Mouse (Mus musculus) ES-E14 (cell line): ENCODE results near the gene Slc39a11. TPM values are rescaled to one million over a fixed set of nuclear protein-coding genes. Genes with fewer than 3 reads are reported as not detected.

Experiments
- DNase-seq: peaks from one replicate; pipeline ENCODE4 v3.0.0-alpha.2; 2013; ENCODE audit warnings: low read depth, low spot score
- H3K27ac ChIP-seq: 2 replicates; pipeline ENCODE4 v1.5.1; 2012; ENCODE audit warnings: low read depth, mild to moderate bottlenecking, low read length, moderate library complexity, mixed read lengths; ENCODE audit not compliant: poor library complexity, insufficient read depth, severe bottlenecking
- H3K36me3 ChIP-seq: 2 replicates; pipeline ENCODE4 v1.6.1; 2012; ENCODE audit warnings: mild to moderate bottlenecking, low read length, moderate library complexity, mixed read lengths; ENCODE audit not compliant: control insufficient read depth, poor library complexity, insufficient read depth, severe bottlenecking
- H3K4me1 ChIP-seq, 2 experiments: fragments of 150-350 bp in 1 of 2; sonication (generic) in 1 of 2; 2 replicates each; pipeline ENCODE4 v1.6.1; 2012; ENCODE audit warnings: low read length in 2 of 2, mild to moderate bottlenecking in 1 of 2, mixed read lengths in 1 of 2; ENCODE audit not compliant: control insufficient read depth in 2 of 2, insufficient read depth in 2 of 2, poor library complexity in 1 of 2
- H3K4me3 ChIP-seq, 2 experiments: fragments of 150-350 bp in 1 of 2; sonication (generic) in 1 of 2; 2 replicates each; pipeline ENCODE4 v1.5.1; 2012; ENCODE audit warnings: low read length in 2 of 2, low read depth in 1 of 2, mild to moderate bottlenecking in 1 of 2, mixed read lengths in 1 of 2; ENCODE audit not compliant: insufficient read depth in 1 of 2, poor library complexity in 1 of 2, severe bottlenecking in 1 of 2
- H3K9ac ChIP-seq: 2 replicates; pipeline ENCODE4 v1.6.1; 2012; ENCODE audit warnings: low read depth, mild to moderate bottlenecking, low read length, mixed read lengths; ENCODE audit not compliant: poor library complexity, insufficient read depth, severe bottlenecking
- H3K9me3 ChIP-seq: fragments of 150-350 bp; sonication (generic); 2 replicates; pipeline ENCODE4 v1.6.1; 2012; ENCODE audit warnings: low read depth, mild to moderate bottlenecking, low read length; ENCODE audit not compliant: control insufficient read depth, insufficient read depth
- CHD2 ChIP-seq: IDR thresholded peaks from 2 replicates; pipeline ENCODE4 v1.6.1; 2014; ENCODE audit warnings: mild to moderate bottlenecking, low read depth, low read length, inconsistent platforms
- HCFC1 ChIP-seq: IDR thresholded peaks from 2 replicates; pipeline ENCODE4 v1.6.1; 2012; ENCODE audit warnings: low read length, inconsistent platforms, borderline replicate concordance; ENCODE audit not compliant: insufficient read depth
- MAFK ChIP-seq: IDR thresholded peaks from 2 replicates; pipeline ENCODE4 v1.6.1; 2014; ENCODE audit warnings: mild to moderate bottlenecking, low read depth, low read length, inconsistent platforms; ENCODE audit not compliant: insufficient read depth
- ZC3H11A ChIP-seq: IDR thresholded peaks from 2 replicates; pipeline ENCODE4 v1.6.1; 2012; ENCODE audit warnings: low read depth, mild to moderate bottlenecking, inconsistent platforms, low read length, borderline replicate concordance
- ZNF384 ChIP-seq: IDR thresholded peaks from 2 replicates; pipeline ENCODE4 v1.6.1; 2012; ENCODE audit warnings: low read depth, low read length, inconsistent platforms
- in situ Hi-C, 2 experiments: fragments of 600-800 bp; cut with MboI; formaldehyde crosslinking; loops; one replicate each; pipeline ENCODE4 v1.15.1; 2025; ENCODE audit warnings: low sequenced_read_pairs in 2 of 2, inconsistent platforms in 1 of 2; ENCODE audit not compliant: unreplicated experiment in 2 of 2
- total RNA-seq: library from RNA; depleted of rRNA; stranded (reverse); fragments of 300-350 nt; gene quantifications from 2 replicates; pipeline ENCODE4 v1.2.3, GENCODE M21; 2012

Slc39a11 gene
- total RNA-seq, 1 experiment, result 17.0 TPM

DNA sequence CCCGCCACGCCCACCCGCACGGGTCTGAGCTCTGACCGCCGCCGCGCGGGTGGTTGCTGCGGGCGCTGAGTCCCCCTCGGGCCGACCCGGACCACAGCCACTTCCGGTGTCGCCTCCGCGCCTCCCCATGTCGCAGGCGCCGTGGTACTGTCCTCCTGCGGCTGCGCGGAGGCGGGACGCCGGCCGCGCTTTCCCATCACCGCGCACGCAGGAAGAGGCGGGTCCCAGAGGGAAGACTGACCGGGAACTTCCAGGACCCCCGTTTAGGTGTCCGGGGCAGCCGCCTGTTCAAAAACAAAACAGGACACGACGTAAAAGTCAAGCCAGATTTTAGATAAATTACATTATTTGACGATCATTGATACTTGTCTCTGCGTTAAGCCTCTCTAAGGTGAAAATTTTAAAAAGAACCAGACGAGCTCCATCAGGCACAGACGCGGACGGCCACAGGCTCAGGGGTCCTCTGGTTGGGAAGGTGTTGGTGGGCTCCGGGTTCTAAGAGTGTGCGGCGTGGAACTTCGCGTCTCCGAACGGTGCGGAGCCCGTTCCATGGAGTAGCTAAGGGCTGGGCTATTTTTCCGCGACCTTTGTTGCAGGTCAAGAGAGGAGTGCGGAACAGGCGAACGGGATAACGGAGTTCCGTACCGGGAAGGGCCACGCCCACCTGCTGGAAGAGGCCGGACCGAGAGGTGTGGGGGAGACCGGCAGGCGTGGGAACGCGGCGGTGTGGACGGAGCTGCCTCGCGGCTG, 34.3 kb upstream of the Slc39a11 start, which contains the start of the genes Fam104a and D11Wsu47e:
Gene Fam104a, minus strand, starts transcription at position 199 of the 750 bp plus-strand sequence.
Gene D11Wsu47e, plus strand, starts transcription at position 456 of the 750 bp plus-strand sequence.
- H3K4me3 ChIP-seq, result peak within 1 kb of the TSS; percentile 87 to 95
- peak within 1 kb of the TSS; percentile 88 for H3K9ac ChIP-seq
- no peaks in the 10 kb centered on the region for H3K9me3 ChIP-seq
- peaks cover 4 to 8% of the 10 kb centered on the region in 2 experiments; a peak in 3 of 4 replicates for H3K4me1 ChIP-seq
- peak within 1 kb of the TSS; percentile 77 for H3K27ac ChIP-seq
- H3K36me3 ChIP-seq, result peaks cover 16% of the 10 kb centered on the region
- TF ChIP-seq HCFC1 (peak; percentile 79), CHD2 (no peak), MAFK (no peak)
- peak; percentile 86 for DNase-seq
- in situ Hi-C loops, result no loop called here

- Histone ChIP-seq H3K9me3 (no peaks in the 10 kb centered on the region), H3K27ac (peak overlapping the region; percentile 77), H3K9ac (peak overlapping the region; percentile 88), H3K4me1 (peaks cover 7 to 8% of the 10 kb centered on the region in 2 experiments), H3K36me3 (peaks cover 11% of the 10 kb centered on the region), H3K4me3 (peak overlapping the region; percentile 87 to 95)
- in situ Hi-C loops, result no loop called here
- peak; percentile 30 for DNase-seq
- TF ChIP-seq ZNF384 (no peak), CHD2 (no peak), ZC3H11A (no peak), MAFK (no peak), HCFC1 (no peak)
Measured at GRCm38 (mm10) chr11:113683627-113683956, 33.7 kb upstream of the Slc39a11 start.

- Histone ChIP-seq H3K4me1 (peaks cover 8 to 11% of the 10 kb centered on the region in 2 experiments), H3K27ac (peak overlapping the region; percentile 77), H3K9ac (peak overlapping the region; percentile 88), H3K36me3 (peaks cover 8% of the 10 kb centered on the region), H3K9me3 (no peaks in the 10 kb centered on the region), H3K4me3 (peak overlapping the region; percentile 87 to 95)
- peak; percentile 40 for DNase-seq
- TF ChIP-seq ZC3H11A, result no peak
- no peak for TF ChIP-seq CHD2
- 0 out of 2 replicates have a peak, but pooled peaks have one; percentile 11 for TF ChIP-seq HCFC1
- in situ Hi-C loops, result no loop called here
Measured at GRCm38 (mm10) chr11:113682897-113683626, 33.2 kb upstream of the Slc39a11 start.

- Histone ChIP-seq H3K4me1 (peaks cover 8 to 14% of the 10 kb centered on the region in 2 experiments; a peak in 3 of 4 replicates), H3K9ac (no peak overlapping the region), H3K27ac (no peak overlapping the region), H3K36me3 (peaks cover 7% of the 10 kb centered on the region; the same call in 1 of the 2 replicates), H3K9me3 (no peaks in the 10 kb centered on the region), H3K4me3 (peak overlapping the region in 1 of 2 experiments; percentile 95; a peak in 1 of 4 replicates)
- no peak for TF ChIP-seq ZC3H11A
- TF ChIP-seq HCFC1, result no peak
- no peak for TF ChIP-seq ZNF384
- DNase-seq, result no peak
- in situ Hi-C loops, result no loop called here
Measured at GRCm38 (mm10) chr11:113681979-113682378, 32.1 kb upstream of the Slc39a11 start.

DNA sequence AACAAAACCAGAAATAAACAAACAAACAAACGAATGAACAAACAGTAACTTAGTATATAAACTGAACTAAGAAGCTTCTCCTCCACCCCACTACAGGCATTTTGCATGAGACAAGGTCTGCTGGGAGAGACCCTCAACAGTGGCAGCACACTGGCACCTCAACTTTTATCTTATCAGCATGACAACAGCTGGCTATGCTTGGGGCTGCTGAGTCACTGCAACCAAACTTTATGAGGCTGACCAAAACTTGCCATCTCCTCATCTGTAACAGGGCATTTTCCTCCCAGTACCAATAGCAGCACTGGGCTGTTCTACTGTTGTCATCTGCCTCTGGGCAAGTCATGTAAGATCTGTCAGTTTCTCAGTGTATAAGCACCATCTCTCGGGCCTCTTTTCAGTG, 31.1 kb upstream of the Slc39a11 start:
- in situ Hi-C loops, result no loop called here
- Histone ChIP-seq H3K4me3 (no peak overlapping the region), H3K27ac (no peak overlapping the region), H3K36me3 (peaks cover 13% of the 10 kb centered on the region; the same call in 1 of the 2 replicates), H3K9ac (no peak overlapping the region), H3K9me3 (no peaks in the 10 kb centered on the region), H3K4me1 (peaks cover 6 to 12% of the 10 kb centered on the region in 2 experiments; a peak in 3 of 4 replicates)
- no peak for DNase-seq
- TF ChIP-seq ZC3H11A (no peak), CHD2 (no peak)
